Mouse (Mus musculus) midbrain, embryonic 15.5 days (tissue): ENCODE measurements around the gene Faap100. TPM values are rescaled to one million over a fixed set of nuclear protein-coding genes. Genes with fewer than 3 reads are reported as not detected.
"Not testable (repeated sequence)": the region's sequence is repeated elsewhere in the genome, so short reads cannot be mapped to it uniquely, and the experiment has no call there.

Source experiments
- ATAC-seq: fragments of 200-750 bp; cut with Nextera tagmentation; replicated peaks from 2 replicates; pipeline ENCODE4 v1.8.0; 2017; ENCODE audit warnings: moderate TSS enrichment
- H3K27ac ChIP-seq: fragments of 300-500 bp; sonication (generic); 2 replicates; pipeline ENCODE4 v1.5.1; 2015; ENCODE audit warnings: mild to moderate bottlenecking, inconsistent platforms
- H3K27me3 ChIP-seq: fragments of 300-500 bp; sonication (generic); replicated peaks from 2 replicates; pipeline ENCODE4 v1.6.1; 2015; ENCODE audit warnings: inconsistent platforms
- H3K36me3 ChIP-seq: fragments of 300-500 bp; sonication (generic); replicated peaks from 2 replicates; pipeline ENCODE4 v1.6.1; 2015; ENCODE audit warnings: inconsistent platforms
- H3K4me1 ChIP-seq: fragments of 300-500 bp; sonication (generic); 2 replicates; pipeline ENCODE4 v1.6.1; 2015; ENCODE audit warnings: inconsistent platforms
- H3K4me2 ChIP-seq: fragments of 300-500 bp; sonication (generic); 2 replicates; pipeline ENCODE4 v1.6.1; 2015; ENCODE audit warnings: inconsistent platforms, mild to moderate bottlenecking, moderate library complexity
- H3K4me3 ChIP-seq: fragments of 300-500 bp; sonication (generic); 2 replicates; pipeline ENCODE4 v1.5.1; 2015; ENCODE audit warnings: mild to moderate bottlenecking, inconsistent platforms
- H3K9ac ChIP-seq: fragments of 300-500 bp; sonication (generic); 2 replicates; pipeline ENCODE4 v1.6.1; 2015; ENCODE audit warnings: mild to moderate bottlenecking, inconsistent platforms
- H3K9me3 ChIP-seq: fragments of 300-500 bp; sonication (generic); 2 replicates; pipeline ENCODE4 v1.6.1; 2016; ENCODE audit warnings: inconsistent platforms
- WGBS: fragments of 180-500 bp; shearing (Covaris S2); methylation state at CpG from one replicate; pipeline ENCODE4 v1.1.7; 2015; ENCODE audit warnings: mixed read lengths; 5-methylcytosine and 5-hydroxymethylcytosine counted together
- polyA plus RNA-seq: library from polyadenylated mRNA; unstranded; fragments of >200 nt; fragmentation: Nextera tagmentation; extraction: Ambion mirVana; gene quantifications from 2 replicates; pipeline ENCODE4 v1.2.1, GENCODE M21; 2015

Gene Faap100
- 124 TPM in 2 replicates for polyA plus RNA-seq

DNA sequence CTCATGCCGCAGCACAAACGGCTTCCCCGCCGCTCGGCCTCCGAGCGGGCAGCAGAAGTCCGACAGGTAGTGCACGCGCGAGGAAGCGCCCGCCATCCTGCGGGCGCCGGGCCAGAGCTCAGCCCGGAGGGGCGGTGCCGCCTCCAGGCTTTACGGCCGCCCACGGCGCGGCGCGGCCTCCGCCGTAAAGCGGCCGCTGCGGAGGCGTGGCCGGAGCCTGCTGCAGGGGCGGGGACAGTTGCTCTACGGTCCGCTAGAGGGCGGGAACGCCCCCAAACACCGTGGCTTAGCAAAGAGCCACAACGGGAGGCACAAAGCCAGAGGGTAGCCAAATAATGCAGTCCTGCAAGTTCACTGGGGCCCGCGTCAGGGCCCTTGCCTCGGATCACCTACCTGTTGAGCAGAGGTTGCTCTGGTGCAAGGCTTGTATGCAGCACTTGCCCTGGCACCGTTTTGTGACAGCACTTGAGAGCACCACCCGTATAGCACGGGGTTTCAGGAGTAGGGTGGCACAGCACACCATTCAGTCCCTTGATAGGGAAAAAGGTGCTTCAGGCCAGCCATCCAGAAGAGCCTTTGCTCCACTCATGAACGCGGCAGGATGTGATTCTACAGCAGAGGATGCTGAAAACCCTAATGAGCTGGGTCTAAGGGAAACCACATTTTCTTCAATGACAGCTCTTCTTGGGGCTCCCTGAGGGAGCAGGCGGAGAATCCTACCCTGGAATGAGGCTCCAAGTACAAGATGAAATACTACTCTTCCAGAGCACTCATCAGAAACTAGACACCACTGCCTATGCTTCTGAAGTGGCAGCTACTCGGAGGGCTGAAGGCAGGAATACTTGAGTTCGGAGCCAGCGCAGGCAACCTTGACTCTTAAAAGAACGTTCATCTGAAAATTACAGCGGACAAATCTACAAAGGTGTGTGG is at the start of gene Faap100:
Gene Faap100, minus strand, starts transcription at position 154 of the 930 bp plus-strand sequence.
- Histone ChIP-seq H3K4me3 (peak within 1 kb of the TSS; percentile 81), H3K4me1 (peaks cover 26% of the 10 kb centered on the region), H3K9ac (peak within 1 kb of the TSS; percentile 77), H3K27ac (peak within 1 kb of the TSS; percentile 82), H3K4me2 (peak within 1 kb of the TSS; percentile 76), H3K9me3 (no peaks in the 10 kb centered on the region), H3K36me3 (peaks cover 43% of the 10 kb centered on the region), H3K27me3 (no peaks in the 10 kb centered on the region)
- ATAC-seq: peak; percentile 88
- 10% methylated on average over 54 of the region's 54 CpGs for WGBS

DNA sequence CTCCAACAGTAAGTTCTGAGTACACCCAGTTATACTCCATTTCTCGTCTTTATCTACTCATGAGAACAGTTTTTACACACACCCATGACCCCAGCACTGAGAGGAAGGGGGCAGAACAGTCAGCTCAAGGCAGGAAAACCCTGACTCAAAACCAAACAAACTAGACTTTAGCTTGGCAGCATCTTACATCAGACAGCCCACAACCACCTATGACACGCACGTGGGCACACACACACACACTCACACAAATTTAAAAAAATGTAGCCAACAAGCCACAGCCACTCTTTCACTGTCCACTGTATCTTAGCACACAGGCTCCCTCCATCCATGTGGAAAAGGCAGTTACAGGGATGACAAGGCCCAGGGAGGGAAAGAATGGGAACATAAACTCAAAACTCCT is 48.2 kb upstream of the Faap100 start:
- 96% methylated on average over 3 of the region's 3 CpGs for WGBS
- H3K4me2 ChIP-seq: no peak overlapping the region
- no peak overlapping the region for H3K4me3 ChIP-seq
- H3K27ac ChIP-seq: no peak overlapping the region
- no peak overlapping the region for H3K9ac ChIP-seq
- H3K27me3 ChIP-seq: no peaks in the 10 kb centered on the region
- H3K4me1 ChIP-seq: no peaks in the 10 kb centered on the region
- no peak for ATAC-seq
- peaks cover 32% of the 10 kb centered on the region for H3K36me3 ChIP-seq
- H3K9me3 ChIP-seq: no peaks in the 10 kb centered on the region

DNA sequence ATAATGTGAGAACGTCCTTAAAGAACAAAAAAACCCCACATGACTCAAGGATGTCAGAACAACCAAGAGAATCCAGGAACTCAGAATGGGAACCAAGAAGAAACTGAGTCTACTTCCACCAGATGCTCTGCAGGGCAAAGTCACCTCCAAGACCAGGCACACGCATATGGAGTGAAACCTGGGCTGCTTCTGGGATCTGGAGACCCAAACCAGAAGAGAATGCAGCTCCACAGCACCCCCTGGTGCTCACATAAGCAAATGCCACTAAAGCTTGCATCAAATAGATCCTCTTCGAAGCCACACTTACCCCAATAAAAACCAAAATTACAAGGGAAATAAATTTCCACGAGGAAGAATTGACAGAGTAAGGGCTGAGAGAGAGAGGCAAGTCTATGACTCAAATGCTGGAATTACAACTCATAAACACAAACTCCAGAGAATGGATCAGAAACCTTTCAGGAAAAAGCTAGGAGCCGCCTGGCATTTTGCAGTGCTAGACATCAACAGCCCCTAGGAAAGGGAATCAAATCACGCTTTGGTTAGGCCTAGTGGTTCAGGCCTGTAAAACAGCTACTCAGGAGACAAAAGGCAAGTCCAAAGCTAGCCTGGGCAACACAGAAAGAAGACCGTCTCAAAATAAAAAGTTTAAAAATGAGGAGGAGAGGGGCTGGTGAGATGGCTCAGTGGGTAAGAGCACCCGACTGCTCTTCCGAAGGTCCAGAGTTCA is 45.2 kb upstream of the Faap100 start:
- Histone ChIP-seq H3K27ac (no peak overlapping the region), H3K4me3 (no peak overlapping the region), H3K9ac (no peak overlapping the region), H3K36me3 (peaks cover 37% of the 10 kb centered on the region), H3K4me1 (no peaks in the 10 kb centered on the region), H3K4me2 (no peak overlapping the region), H3K9me3 (no peaks in the 10 kb centered on the region), H3K27me3 (no peaks in the 10 kb centered on the region)
- ATAC-seq: no peak
- 72% methylated on average over 9 of the region's 9 CpGs for WGBS

DNA sequence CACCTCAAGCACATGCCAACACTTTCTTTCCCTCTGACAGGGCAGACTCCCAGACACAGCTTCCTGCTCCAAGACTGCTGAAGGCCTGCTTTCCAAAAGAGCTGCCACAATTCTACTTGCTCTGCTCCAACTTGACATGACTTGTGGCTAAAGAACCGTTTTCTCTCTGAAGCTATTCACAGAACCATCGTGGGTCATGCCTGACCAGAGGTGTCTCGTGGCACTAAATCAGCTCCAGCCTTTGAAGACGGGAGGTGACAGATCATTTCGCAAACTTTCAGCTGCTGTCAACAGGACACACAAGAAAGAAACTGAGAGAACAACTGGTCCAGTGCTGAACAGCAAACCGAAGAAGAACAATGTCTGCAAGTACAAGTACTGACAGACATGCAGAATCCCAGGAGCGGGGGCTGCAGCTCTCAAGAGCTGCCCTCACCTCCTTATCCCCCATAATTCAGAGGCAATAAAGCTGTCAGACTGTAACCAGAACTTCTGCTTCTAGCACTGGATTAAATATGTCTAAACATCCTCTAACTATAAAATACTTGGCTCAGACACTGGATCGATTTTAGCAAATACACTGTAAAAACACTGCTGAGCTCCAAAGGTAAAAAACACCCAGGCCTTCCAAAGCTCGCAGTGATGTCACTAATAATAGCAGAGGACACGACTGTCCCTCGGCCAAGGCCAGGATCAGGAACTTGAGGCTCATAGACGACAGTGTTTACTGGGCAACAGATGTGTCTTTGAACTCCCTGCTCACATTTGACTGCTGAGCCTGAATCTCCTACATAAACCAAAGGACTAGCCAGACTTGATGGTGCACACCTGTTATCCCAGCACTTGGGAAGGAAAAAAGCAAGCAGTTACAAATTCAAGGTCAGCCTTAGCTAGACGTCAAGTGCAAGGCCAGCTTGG is 44.3 kb upstream of the Faap100 start:
- 91% methylated on average over 13 of the region's 13 CpGs for WGBS
- Histone ChIP-seq H3K27me3 (no peaks in the 10 kb centered on the region), H3K9me3 (no peaks in the 10 kb centered on the region), H3K36me3 (peaks cover 37% of the 10 kb centered on the region), H3K27ac (no peak overlapping the region), H3K4me3 (no peak overlapping the region), H3K9ac (no peak overlapping the region), H3K4me2 (no peak overlapping the region), H3K4me1 (no peaks in the 10 kb centered on the region)
- ATAC-seq: no peak

DNA sequence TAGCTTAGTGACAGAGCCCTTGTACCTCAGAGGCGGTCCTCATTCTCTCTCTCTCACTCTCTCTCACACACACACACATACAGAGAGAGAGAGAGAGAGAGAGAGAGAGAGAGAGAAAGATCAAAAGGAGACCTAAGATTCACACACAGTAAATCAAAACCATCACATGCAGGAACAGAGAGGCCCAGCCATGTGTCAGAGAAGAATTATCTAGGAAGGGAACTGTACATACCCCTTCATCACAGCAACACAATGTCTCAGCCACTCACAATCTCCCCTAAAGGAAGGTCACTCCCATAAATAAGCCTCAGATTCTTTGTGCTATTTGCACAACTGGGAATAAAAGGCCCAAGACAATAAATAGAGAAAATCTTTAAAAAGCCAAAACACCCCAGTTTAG is 40.0 kb upstream of the Faap100 start:
- peaks cover 45% of the 10 kb centered on the region for H3K36me3 ChIP-seq
- no peaks in the 10 kb centered on the region for H3K4me1 ChIP-seq
- no peak overlapping the region for H3K27ac ChIP-seq

DNA sequence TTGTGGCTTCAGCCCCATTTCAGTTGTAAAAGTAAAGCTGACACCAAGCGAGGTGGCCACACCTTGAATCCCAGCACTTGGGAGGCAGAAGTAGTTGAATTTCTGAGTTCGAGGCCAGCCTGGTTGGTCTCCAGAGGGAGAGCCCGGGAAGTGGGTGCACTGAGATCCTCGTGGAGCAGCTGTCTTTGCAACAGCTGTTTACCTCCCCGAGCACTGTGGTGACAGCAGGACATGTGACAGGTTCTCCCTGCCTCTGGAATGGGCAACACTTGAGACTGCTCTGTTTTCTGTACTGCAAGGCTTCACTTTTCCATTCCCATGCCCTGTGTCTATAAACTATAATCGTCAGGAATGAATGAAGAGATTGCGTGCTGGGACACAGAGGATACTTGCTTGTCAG is 39.3 kb upstream of the Faap100 start:
- Histone ChIP-seq H3K4me3 (no peak overlapping the region), H3K27me3 (no peaks in the 10 kb centered on the region), H3K27ac (no peak overlapping the region), H3K9ac (no peak overlapping the region), H3K36me3 (peaks cover 51% of the 10 kb centered on the region), H3K4me1 (no peaks in the 10 kb centered on the region), H3K9me3 (no peaks in the 10 kb centered on the region), H3K4me2 (no peak overlapping the region)
- ATAC-seq: no peak
- 91% methylated on average over 7 of the region's 7 CpGs for WGBS

More for the DNA sequence above, 40.0 kb upstream of the Faap100 start:
- 91% methylated on average over 1 of the region's 1 CpGs for WGBS
- H3K9ac ChIP-seq: no peak overlapping the region
- H3K9me3 ChIP-seq: no peaks in the 10 kb centered on the region
- H3K4me2 ChIP-seq: no peak overlapping the region
- no peak for ATAC-seq
- H3K27me3 ChIP-seq: no peaks in the 10 kb centered on the region
- H3K4me3 ChIP-seq: no peak overlapping the region

DNA sequence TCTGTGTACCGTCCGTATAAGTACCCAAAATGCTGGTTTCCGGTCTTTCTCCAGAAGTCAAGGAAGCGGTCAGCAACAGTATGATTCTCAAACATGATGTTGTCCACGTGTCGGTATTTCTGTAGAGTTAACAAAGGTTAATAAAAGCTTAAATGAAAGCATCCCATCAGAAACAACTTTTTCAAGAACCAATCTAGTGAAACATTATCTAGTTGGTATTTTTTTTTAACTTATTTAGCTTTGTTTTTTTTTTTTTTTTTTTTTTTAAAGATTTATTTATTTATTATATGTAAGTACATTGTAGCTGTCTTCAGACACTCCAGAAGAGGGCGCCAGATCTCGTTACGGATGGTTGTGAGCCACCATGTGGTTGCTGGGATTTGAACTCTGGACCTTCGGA is 35.1 kb upstream of the Faap100 start:
- WGBS: 96% methylated on average over 9 of the region's 10 CpGs
- H3K36me3 ChIP-seq: peaks cover 80% of the 10 kb centered on the region
- not testable (repeated sequence) for H3K27me3 ChIP-seq, H3K27ac ChIP-seq, ATAC-seq, H3K4me3 ChIP-seq, H3K9me3 ChIP-seq, H3K9ac ChIP-seq, H3K4me1 ChIP-seq, H3K4me2 ChIP-seq

DNA sequence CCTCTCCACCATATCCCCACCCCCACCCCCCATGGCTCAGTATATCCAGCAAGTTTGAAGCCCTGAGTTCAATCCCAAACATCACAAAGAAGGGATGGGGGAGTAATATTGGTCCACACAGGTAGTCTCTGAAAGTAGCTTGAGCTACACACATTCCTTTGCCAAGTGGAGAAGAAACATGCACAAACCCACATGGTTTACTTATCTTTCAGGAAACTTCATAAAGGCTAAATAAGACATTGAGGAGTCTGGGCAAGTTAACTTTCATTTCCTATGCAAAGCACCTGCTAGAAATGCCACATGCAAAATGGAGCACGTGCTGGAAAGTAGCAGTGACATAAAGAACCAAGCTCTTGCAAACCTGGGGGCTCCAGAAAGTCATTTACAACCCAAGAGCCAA is 27.9 kb upstream of the Faap100 start:
- no peaks in the 10 kb centered on the region for H3K27me3 ChIP-seq
- peaks cover 76% of the 10 kb centered on the region for H3K36me3 ChIP-seq
- 88% methylated on average over 1 of the region's 1 CpGs for WGBS
- H3K4me2 ChIP-seq: no peak overlapping the region
- no peak for ATAC-seq
- no peak overlapping the region for H3K9ac ChIP-seq
- H3K9me3 ChIP-seq: no peaks in the 10 kb centered on the region
- H3K27ac ChIP-seq: no peak overlapping the region
- H3K4me1 ChIP-seq: no peaks in the 10 kb centered on the region
- no peak overlapping the region for H3K4me3 ChIP-seq

DNA sequence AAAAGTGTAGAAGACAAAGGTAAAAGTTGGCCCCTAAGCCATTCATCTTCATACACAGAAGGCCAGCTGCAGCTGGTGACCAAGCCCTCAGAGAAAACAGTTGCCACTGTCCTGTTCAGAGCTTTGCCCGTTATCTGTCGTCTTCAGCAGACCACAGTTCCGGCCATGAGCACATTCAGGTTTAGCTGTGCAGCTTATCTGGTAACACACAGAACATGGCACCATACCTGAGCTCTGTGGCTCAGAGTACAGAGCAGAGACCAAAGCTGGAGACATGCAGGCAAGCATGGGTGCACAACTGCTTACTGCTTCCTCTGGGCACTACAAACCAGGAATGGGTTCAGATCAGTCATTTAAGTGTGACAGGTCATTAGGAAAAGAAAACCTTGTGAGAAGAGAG is 27.3 kb upstream of the Faap100 start:
- H3K4me2 ChIP-seq: no peak overlapping the region
- no peaks in the 10 kb centered on the region for H3K4me1 ChIP-seq
- no peaks in the 10 kb centered on the region for H3K27me3 ChIP-seq
- WGBS: 96% methylated on average over 3 of the region's 3 CpGs
- no peak for ATAC-seq
- no peak overlapping the region for H3K4me3 ChIP-seq
- H3K36me3 ChIP-seq: peaks cover 76% of the 10 kb centered on the region
- no peak overlapping the region for H3K27ac ChIP-seq
- no peaks in the 10 kb centered on the region for H3K9me3 ChIP-seq
- H3K9ac ChIP-seq: no peak overlapping the region

DNA sequence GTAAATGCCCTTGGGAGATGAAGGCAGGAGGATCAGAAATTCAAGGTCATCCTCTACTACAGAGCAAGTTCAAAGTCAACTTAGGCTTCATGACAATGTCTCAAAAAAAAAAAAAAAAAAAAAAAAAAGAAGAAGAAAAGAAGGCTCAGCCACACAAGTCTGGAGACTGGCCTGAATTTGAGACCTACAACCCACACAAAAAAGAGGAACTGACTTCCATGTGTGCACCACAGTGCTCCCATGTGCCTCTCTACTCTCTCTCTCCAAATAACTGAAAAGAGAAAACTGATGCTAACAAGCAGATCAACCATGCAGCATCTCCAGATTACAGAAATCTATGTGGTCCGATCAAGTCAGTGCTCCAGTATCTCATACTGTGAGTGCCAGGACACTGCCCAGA is 26.2 kb upstream of the Faap100 start:
- H3K27ac ChIP-seq: no peak overlapping the region
- H3K27me3 ChIP-seq: no peaks in the 10 kb centered on the region
- peaks cover 66% of the 10 kb centered on the region for H3K36me3 ChIP-seq
- no peaks in the 10 kb centered on the region for H3K9me3 ChIP-seq
- no peak overlapping the region for H3K4me3 ChIP-seq
- WGBS: 98% methylated on average over 1 of the region's 1 CpGs
- H3K4me1 ChIP-seq: no peaks in the 10 kb centered on the region
- H3K4me2 ChIP-seq: no peak overlapping the region
- no peak for ATAC-seq
- H3K9ac ChIP-seq: no peak overlapping the region

DNA sequence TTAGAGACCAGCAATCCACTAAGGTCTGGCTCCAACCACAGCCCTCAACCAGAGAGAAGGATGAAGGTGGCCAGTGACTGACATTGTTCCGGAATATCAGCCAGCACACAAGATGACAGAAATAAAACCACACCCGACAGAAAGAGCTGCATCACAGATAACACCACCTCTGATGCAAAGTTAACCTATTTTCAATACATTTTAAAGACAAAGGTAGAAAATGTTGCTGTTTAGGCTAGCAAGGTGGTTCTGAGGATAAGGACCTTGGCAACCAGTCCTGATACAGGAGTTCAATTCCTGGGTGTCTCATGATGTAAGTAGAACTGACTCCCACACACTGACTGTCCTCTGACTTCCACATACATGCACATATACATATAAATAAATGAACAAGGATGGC is 20.8 kb upstream of the Faap100 start:
- no peak overlapping the region for H3K4me3 ChIP-seq
- ATAC-seq: no peak
- H3K4me1 ChIP-seq: no peaks in the 10 kb centered on the region
- peaks cover 28% of the 10 kb centered on the region for H3K36me3 ChIP-seq
- WGBS: 94% methylated on average over 2 of the region's 2 CpGs
- no peak overlapping the region for H3K27ac ChIP-seq
- no peaks in the 10 kb centered on the region for H3K27me3 ChIP-seq
- H3K4me2 ChIP-seq: no peak overlapping the region
- no peaks in the 10 kb centered on the region for H3K9me3 ChIP-seq
- H3K9ac ChIP-seq: no peak overlapping the region

DNA sequence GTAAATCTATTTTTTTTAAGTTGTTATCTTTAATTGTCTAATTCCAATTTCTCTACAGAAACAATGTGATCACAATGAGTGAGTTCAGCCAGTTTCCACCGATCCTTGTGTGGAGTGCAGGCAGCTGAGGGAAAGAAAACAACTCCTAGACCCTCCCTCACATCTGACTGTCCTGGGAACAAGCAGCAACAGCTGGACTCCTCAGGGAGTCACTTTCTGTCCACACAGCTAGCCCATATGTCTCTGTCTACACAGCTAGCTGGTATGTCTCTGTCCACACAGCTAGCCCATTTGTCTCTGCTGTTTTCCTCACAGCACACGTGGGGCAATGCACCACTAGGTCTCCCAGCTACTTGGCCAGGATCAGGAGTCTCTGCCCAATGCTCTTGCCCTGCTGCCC is 19.0 kb upstream of the Faap100 start:
- peaks cover 20% of the 10 kb centered on the region; the same call in 1 of the 2 replicates for H3K36me3 ChIP-seq

More for the DNA sequence above, 19.0 kb upstream of the Faap100 start:
- no peaks in the 10 kb centered on the region for H3K27me3 ChIP-seq
- H3K4me1 ChIP-seq: no peaks in the 10 kb centered on the region
- no peak overlapping the region for H3K27ac ChIP-seq
- no peak overlapping the region for H3K9ac ChIP-seq
- no peaks in the 10 kb centered on the region for H3K9me3 ChIP-seq
- H3K4me2 ChIP-seq: no peak overlapping the region
- WGBS: 91% methylated on average over 2 of the region's 2 CpGs
- no peak overlapping the region for H3K4me3 ChIP-seq
- no peak for ATAC-seq
